Mouse (Mus musculus): ENCODE measurements around the gene Asgr1.

DNA sequence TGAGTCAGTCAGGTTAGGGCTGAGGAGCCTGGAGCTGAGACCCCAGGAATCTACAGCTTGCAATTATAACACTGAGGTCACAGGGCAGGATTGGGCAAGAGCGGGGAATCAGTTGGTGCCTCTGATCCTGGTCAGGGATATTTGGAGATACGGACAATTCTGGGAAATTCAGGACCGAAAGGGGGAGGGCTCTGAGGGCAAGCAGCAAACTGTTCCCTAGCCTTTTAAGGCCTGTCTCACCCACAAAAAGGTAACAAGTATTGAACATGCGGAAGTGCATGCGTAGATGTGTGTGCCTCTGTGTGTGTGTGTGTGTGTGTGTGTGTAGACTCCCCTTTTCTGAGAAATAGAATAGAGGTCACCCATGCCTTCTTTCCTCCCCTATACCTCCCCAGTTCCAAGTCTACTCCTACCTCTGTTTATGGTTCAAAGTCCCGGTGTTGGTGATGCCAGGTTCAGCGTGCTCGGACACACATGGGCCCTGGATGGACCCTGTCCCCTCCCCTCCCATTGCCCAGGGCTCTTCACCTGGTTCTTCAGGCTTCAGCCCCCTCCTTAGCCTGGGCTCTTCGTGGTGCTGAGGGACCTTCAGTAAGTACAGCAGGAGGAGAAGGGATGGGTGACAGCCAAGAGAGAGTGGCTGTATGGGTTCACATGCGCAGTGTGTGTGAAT, at the start of gene Asgr1:
- TF ChIP-seq CTCF (IDR thresholded peaks at IDR 0.05; ENCODE audit: borderline replicate concordance, extremely low read depth, insufficient read depth, insufficient read length) (no peak), POLR2A (IDR thresholded peaks at IDR 0.05; ENCODE audit: borderline replicate concordance, extremely low read depth, insufficient read depth, insufficient read length, poor library complexity, severe bottlenecking) (no peak)

Data from brain, embryonic 14.5 days (tissue).